Mouse (Mus musculus): ENCODE data around the gene Dnm2.
A peak's percentile ranks its signal among the peaks of the same experiment; 100 is the strongest.
"Not testable (repeated sequence)": the region's sequence is repeated elsewhere in the genome, so short reads cannot be mapped to it uniquely, and the experiment has no call there.

Dnm2 gene

DNA sequence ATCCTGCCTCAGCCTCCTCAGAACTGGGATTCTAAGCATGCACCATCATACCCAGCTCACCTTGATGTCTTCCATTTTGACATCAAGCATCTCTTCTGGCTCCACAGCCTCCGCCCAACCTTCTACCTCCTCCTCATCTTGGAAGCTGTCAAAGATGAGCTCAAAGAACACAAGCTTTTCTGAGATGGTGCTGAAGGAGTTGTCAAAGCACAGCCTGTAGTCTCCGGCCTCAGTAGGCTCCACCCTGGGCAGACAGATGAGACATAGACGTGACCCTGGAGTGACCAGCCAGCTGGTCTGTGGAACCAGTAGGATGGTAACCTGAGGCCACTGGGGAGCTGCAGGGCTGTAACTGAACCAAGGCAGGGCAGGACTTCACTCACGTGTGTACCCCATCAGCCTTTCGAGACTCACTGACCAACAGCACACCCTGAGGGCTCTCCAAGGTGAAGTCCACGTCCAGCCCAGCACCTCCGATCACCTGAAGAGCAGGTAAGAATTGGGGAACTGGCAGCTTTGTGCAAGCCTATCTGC is 84.2 kb downstream of the Dnm2 start:
- DNase-seq, result no peak

DNA sequence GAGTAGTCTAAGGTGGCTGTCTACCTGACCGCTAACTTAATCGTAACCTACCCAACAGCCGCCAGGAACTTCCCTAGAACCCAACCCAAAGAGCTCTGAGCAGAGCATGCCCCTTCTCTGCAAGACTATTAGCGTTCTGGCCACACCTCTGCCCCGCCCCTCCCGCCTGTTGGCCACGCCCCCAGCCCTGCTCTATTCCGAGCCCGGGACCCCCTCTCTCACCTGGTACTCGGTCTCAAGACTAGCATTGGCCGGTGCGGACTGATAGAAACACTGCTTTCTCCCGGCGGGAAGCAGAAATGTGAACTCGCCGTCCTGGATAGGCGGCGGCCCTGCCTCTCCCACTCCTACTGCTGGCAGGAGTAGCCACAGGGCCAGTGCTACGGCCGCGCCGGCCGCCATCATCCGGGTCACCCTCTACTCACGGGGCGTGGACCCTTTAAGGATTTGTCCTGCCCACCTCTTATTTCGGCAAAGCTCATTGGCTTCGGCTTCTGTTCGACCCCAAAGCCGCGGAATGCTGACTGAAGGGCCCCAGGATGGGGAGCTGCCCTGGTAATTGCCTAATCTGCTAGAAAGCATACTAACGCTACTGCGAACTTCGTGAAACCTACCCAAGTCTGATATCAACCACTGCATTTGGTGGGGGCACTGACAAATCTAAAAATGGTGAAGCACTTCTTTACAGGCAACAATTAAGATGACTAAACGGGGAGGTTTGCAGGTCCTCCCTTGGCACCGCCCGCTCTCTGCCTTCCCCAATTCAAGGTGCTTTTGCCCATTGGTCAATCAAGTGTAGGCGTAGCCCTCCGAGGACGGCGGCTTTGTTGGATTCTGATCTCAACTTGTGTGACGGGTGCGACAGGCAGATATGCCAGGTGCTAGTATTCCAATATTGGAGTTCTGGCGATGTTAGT is 85.3 kb downstream of the Dnm2 start, which contains the start of gene Tmed1:
Gene Tmed1, minus strand, starts transcription at position 481 of the 917 bp plus-strand sequence.
- DNase-seq, result peak; percentile 95

DNA sequence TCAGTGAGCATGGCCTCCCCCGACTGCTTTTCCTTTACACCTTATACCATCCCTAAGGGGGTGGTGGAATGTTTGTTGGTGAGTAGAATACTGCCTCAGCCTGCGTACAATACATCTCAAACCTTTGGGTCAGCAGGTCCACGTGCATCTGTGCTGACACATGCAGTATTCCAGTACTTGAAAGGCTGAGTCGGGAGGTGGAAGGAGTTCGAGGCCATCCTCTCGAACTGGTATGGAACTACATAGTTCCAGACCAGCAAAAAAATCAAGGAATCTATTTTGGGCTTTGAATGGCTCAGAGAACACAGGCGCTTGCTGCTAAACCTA is 85.9 kb downstream of the Dnm2 start:
- DNase-seq, result no peak

- DNase-seq, result no peak
Measured at GRCm38 (mm10) chr9:21511052-21511451, 86.3 kb downstream of the Dnm2 start.

GRCm38 (mm10) chr9:21513466-21513865 is 88.8 kb downstream of the Dnm2 start:
- DNase-seq, result no peak

GRCm38 (mm10) chr9:21517947-21518495 is 93.3 kb downstream of the Dnm2 start:
- no peak for DNase-seq

GRCm38 (mm10) chr9:21518690-21519089 is 94.0 kb downstream of the Dnm2 start:
- not testable (repeated sequence) for DNase-seq

DNA sequence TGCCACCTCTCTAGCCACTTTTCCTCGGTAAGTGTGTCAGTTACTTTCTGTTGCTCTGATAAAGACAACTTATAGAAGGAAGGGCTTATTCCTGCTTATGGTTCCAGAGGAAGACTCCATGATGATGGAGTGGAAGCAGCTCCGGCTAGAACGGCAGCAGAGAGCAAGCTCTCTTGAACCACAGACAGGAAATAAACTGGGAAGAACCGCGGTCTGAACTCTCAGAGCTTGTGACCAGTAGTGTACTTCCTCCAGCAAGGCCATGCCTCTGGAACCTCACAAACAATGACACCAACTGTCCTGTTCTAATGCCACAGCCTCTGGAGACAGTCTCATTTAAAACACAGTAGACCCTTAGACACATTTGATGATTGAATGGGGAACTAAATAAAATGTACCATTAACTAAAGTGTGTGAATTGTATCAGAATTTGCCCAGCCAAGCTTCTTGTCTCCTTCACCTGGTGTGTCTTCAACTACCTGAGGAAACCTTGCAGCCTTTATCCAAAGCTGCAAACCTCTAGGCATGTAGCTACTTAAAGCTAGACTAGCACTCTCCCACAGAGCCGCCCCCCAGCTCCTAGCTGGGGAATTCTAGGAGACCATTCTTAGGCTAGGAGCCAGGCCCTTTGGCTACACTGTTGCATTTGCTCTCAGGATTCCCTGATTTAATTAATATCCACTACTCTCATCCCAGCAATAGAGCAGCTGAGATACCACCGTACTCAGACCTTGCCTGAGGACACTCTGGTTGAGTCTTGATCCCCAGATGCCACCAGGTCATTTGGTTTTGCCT is 100.6 kb downstream of the Dnm2 start:
- DNase-seq, result no peak

GRCm38 (mm10) chr9:21525937-21526633 is 101.4 kb downstream of the Dnm2 start, which contains the start of gene AB124611:
Gene AB124611, plus strand, starts transcription at chr9:21526176.
- DNase-seq, result peak; percentile 33

- DNase-seq, result no peak
Measured at GRCm38 (mm10) chr9:21526634-21526944, 101.9 kb downstream of the Dnm2 start.

GRCm38 (mm10) chr9:21527100-21527801 is 102.5 kb downstream of the Dnm2 start:
- no peak for DNase-seq

DNA sequence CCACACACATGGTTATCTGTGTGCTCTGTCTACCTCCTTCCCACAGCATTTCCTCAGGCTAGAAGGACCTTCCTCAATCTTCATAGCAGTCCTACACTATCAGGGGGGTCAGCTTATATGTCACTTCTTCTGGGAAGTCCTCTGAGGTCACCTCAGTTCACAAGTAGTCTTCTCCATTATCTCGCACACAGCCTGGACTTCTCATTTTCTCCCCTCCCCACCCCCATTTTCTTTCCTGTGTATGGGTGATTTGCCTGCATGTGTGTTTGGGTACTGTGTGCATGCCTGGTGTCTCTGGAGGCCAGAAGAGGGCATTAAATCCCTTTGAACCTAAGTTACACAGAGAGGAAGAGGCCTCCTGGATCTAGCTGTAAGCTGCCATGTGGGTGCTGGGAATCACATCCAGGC is 103.2 kb downstream of the Dnm2 start:
- no peak for DNase-seq

GRCm38 (mm10) chr9:21536501-21536900 is 111.8 kb downstream of the Dnm2 start:
- no peak for DNase-seq

DNA sequence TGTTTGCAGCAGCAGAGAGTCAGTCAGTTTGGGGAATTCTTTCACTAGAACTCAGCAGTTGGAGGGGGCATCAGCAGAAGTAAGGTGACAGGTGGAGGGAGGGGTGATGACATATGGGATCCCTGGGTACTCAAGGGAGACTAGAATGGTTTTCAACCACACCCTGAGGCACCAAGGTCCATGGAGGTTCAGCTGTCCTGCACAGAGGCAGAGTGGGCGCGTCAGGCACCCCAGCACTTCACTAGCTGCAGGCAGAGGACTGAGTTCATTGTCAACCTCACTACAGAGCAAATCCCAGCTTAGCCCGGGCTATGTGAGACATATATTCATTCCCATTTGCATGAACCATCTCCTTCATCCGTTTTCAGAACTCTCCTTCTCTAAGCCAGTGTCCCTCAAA is 112.3 kb downstream of the Dnm2 start:
- DNase-seq, result no peak

DNA sequence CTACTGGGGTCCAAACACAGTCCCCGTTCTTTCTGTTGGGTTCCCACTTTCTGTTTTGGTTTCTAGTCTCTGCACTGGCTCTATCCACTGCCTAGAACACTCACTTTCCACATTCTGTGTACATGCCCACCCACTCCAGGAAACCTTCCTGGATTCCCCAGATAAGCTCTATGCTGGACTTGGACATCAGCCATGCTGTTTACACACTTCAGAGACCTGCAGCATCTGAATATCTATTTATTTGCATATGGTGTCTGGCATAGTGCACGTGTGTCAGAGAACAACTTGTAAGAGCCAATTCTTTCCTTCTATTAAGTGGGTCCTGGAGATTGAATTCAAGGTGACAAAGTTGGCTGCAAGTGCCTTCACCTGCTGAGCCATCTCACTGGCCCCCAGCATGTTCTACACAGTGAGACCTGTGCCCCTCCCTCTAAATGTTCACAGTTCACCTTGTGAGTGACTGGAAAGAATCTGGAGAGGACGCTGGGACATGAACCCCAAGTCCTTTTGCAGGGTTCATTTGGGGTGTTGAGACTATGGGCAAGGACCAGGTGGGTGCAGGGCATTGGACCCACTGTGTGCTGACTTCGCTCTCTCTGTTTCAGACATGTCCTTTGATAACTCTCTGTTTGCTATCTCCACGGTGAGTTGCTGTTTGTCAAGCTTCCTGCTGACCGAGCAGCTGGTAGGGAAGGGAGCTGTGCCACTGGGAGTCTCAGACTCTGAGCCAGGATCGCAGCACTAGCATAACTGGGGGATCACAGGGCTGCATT is 115.5 kb downstream of the Dnm2 start:
- DNase-seq, result no peak

- not testable (repeated sequence) for DNase-seq
Measured at GRCm38 (mm10) chr9:21542001-21542400, 117.3 kb downstream of the Dnm2 start.

DNA sequence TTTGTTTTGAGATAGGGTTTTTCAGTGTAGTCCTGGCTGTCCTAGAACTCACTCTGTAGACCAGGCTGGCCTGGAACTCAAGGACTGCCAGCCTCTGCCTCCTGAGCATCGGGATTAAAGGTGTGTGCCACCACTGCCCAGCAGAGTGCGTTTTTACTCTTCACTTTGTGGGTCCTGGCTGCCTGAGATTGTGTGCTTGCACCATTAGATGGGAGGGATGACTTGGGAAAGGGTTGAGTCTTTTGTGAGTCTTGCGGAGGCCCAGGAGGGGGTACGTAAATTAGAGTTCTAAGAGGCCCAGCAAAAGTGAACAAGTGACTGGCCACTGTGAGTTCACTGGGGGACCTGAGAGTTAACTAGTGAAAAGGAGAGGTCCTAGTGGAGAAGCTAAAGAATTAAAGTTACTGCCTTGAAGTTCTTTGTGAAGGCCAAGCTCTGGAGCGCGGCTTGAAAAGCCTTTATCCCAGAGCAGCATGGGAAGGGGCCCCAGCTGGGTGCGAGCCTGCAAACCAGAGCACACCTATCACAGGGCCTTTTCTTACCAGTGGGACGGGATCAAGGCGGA is 120.7 kb downstream of the Dnm2 start:
- no peak for DNase-seq

- peak; percentile 99 for DNase-seq
Measured at GRCm38 (mm10) chr9:21545916-21546788, 121.4 kb downstream of the Dnm2 start.

- no peak for DNase-seq
Measured at GRCm38 (mm10) chr9:21546789-21547074, 122.0 kb downstream of the Dnm2 start, which contains the start of gene Carm1. Gene Carm1, plus strand, starts transcription at chr9:21546894.
